Mouse (Mus musculus): Measurements from ENCODE around the gene Slc12a4.

Gene Slc12a4

GRCm38 (mm10) chr8:105969367-105969766, 3.5 kb upstream of the Slc12a4 start:
- no peak for DNase-seq (ENCODE audit: low read depth)

GRCm38 (mm10) chr8:105966692-105967311, 905 bp upstream of the Slc12a4 start:
- no peak for DNase-seq (ENCODE audit: low read depth)

GRCm38 (mm10) chr8:105965266-105965904, 512 bp downstream of the Slc12a4 start:
- peak; percentile 77 for DNase-seq (ENCODE audit: low read depth)

GRCm38 (mm10) chr8:105964506-105965265, 1.2 kb downstream of the Slc12a4 start:
- no peak for DNase-seq (ENCODE audit: low read depth)

GRCm38 (mm10) chr8:105961536-105961935, 4.4 kb downstream of the Slc12a4 start:
- DNase-seq (ENCODE audit: low read depth) = no peak

GRCm38 (mm10) chr8:105961101-105961500, 4.8 kb downstream of the Slc12a4 start:
- DNase-seq (ENCODE audit: low read depth) = no peak

GRCm38 (mm10) chr8:105959350-105959749, 6.5 kb downstream of the Slc12a4 start:
- DNase-seq (ENCODE audit: low read depth) = no peak

GRCm38 (mm10) chr8:105957813-105958212, 8.1 kb downstream of the Slc12a4 start:
- DNase-seq (ENCODE audit: low read depth) = no peak

- DNase-seq (ENCODE audit: low read depth) = no peak
These were observed 9.3 kb downstream of the Slc12a4 start for GRCm38 (mm10) chr8:105956556-105956955.

- no peak for DNase-seq (ENCODE audit: low read depth)
These were observed 14.7 kb downstream of the Slc12a4 start for GRCm38 (mm10) chr8:105951057-105951659.

- DNase-seq (ENCODE audit: low read depth) = peak; percentile 39
These were observed 16.5 kb downstream of the Slc12a4 start for GRCm38 (mm10) chr8:105949350-105949749.

GRCm38 (mm10) chr8:105943321-105943739, 22.6 kb downstream of the Slc12a4 start, which contains the start of gene Lcat:
Gene Lcat (minus strand): TSS chr8:105943382.
- no peak for DNase-seq (ENCODE audit: low read depth)

GRCm38 (mm10) chr8:105942542-105942941, 23.4 kb downstream of the Slc12a4 start:
- no peak for DNase-seq (ENCODE audit: low read depth)

GRCm38 (mm10) chr8:105942026-105942425, 23.9 kb downstream of the Slc12a4 start:
- DNase-seq (ENCODE audit: low read depth) = no peak

- DNase-seq (ENCODE audit: low read depth) = peak; percentile 89
These were observed 27.6 kb downstream of the Slc12a4 start, which contains the start of gene Psmb10 for GRCm38 (mm10) chr8:105938306-105938669. Gene Psmb10 (minus strand): TSS chr8:105938444.

GRCm38 (mm10) chr8:105937496-105938305, 28.2 kb downstream of the Slc12a4 start:
- peak; percentile 63 for DNase-seq (ENCODE audit: low read depth)

- peak; percentile 96 for DNase-seq (ENCODE audit: low read depth)
These were observed 28.9 kb downstream of the Slc12a4 start for GRCm38 (mm10) chr8:105936866-105937475.

- DNase-seq (ENCODE audit: low read depth) = peak; percentile 35
These were observed 29.9 kb downstream of the Slc12a4 start for GRCm38 (mm10) chr8:105935863-105936603.

GRCm38 (mm10) chr8:105935105-105935504, 30.8 kb downstream of the Slc12a4 start:
- peak; percentile 70 for DNase-seq (ENCODE audit: low read depth)

- no peak for DNase-seq (ENCODE audit: low read depth)
These were observed 32.1 kb downstream of the Slc12a4 start, which contains the start of gene Ctrl for GRCm38 (mm10) chr8:105933762-105934161. Gene Ctrl (minus strand): TSS chr8:105933862.
